Mouse (Mus musculus): ENCODE data around the gene Rev3l. TPM values are rescaled to one million over a fixed set of nuclear protein-coding genes. Genes with fewer than 3 reads are reported as not detected.
"Not testable (repeated sequence)": the region's sequence is repeated elsewhere in the genome, so short reads cannot be mapped to it uniquely, and the experiment has no call there.

Gene Rev3l
- polyA plus RNA-seq, 1 experiment from 2014 or later = 9.9 TPM

- H3K79me2 ChIP-seq (ENCODE audit: inconsistent target) = no peaks in the 10 kb centered on the region
- peaks cover 7% of the 10 kb centered on the region; the same call in 1 of the 2 replicates for H3K36me3 ChIP-seq (ENCODE audit: inconsistent target)
- 53% methylated on average over 9 of the region's 11 CpGs for WGBS (ENCODE audit: missing documents)
- H3K27ac ChIP-seq = no peak overlapping the region
- no peak overlapping the region for H3K4me3 ChIP-seq (ENCODE audit: inconsistent target)
Measured at GRCm38 (mm10) chr10:39893702-39894697, 162.1 kb downstream of the Rev3l start.

- Histone ChIP-seq H3K4me3 (ENCODE audit: inconsistent target) (no peak overlapping the region), H3K27ac (no peak overlapping the region), H3K36me3 (ENCODE audit: inconsistent target) (peaks cover 5% of the 10 kb centered on the region; the same call in 1 of the 2 replicates), H3K79me2 (ENCODE audit: inconsistent target) (no peaks in the 10 kb centered on the region)
- 94% methylated on average over 5 of the region's 5 CpGs for WGBS (ENCODE audit: missing documents)
Measured at GRCm38 (mm10) chr10:39896503-39896902, 164.6 kb downstream of the Rev3l start.

- WGBS (ENCODE audit: missing documents) = 2% methylated on average over 39 of the region's 41 CpGs
- no peaks in the 10 kb centered on the region for H3K36me3 ChIP-seq (ENCODE audit: inconsistent target)
- H3K27ac ChIP-seq = peak within 1 kb of the TSS; percentile 57
Measured at GRCm38 (mm10) chr10:39898874-39899371, 167.0 kb downstream of the Rev3l start, which contains the start of gene Mfsd4b4. Mfsd4b4 (minus strand) TSS chr10:39899238.

GRCm38 (mm10) chr10:39904191-39904590 lies 172.3 kb downstream of the Rev3l start:
- H3K27ac ChIP-seq = no peak overlapping the region
- 94% methylated on average over 3 of the region's 3 CpGs for WGBS (ENCODE audit: missing documents)
- H3K36me3 ChIP-seq (ENCODE audit: inconsistent target) = no peaks in the 10 kb centered on the region
- H3K4me3 ChIP-seq (ENCODE audit: inconsistent target) = no peak overlapping the region
- no peaks in the 10 kb centered on the region for H3K79me2 ChIP-seq (ENCODE audit: inconsistent target)

More at GRCm38 (mm10) chr10:39898874-39899371, 167.0 kb downstream of the Rev3l start, which contains the start of gene Mfsd4b4:
- Histone ChIP-seq H3K4me3 (ENCODE audit: inconsistent target) (peak within 1 kb of the TSS; percentile 49), H3K79me2 (ENCODE audit: inconsistent target) (no peaks in the 10 kb centered on the region)

- Histone ChIP-seq H3K79me2 (ENCODE audit: inconsistent target) (no peaks in the 10 kb centered on the region), H3K27ac (no peak overlapping the region), H3K4me3 (ENCODE audit: inconsistent target) (no peak overlapping the region), H3K36me3 (ENCODE audit: inconsistent target) (no peaks in the 10 kb centered on the region)
- WGBS (ENCODE audit: missing documents) = 96% methylated on average over 10 of the region's 10 CpGs
Measured at GRCm38 (mm10) chr10:39906799-39907658, 175.1 kb downstream of the Rev3l start.

GRCm38 (mm10) chr10:39908768-39909441 lies 177.0 kb downstream of the Rev3l start:
- Histone ChIP-seq H3K36me3 (ENCODE audit: inconsistent target) (no peaks in the 10 kb centered on the region), H3K4me3 (ENCODE audit: inconsistent target) (peak overlapping the region; percentile 10; the same call in 1 of the 2 replicates), H3K27ac (no peak overlapping the region), H3K79me2 (ENCODE audit: inconsistent target) (no peaks in the 10 kb centered on the region)
- WGBS (ENCODE audit: missing documents) = 59% methylated on average over 13 of the region's 13 CpGs

- H3K36me3 ChIP-seq (ENCODE audit: inconsistent target) = no peaks in the 10 kb centered on the region
- H3K79me2 ChIP-seq (ENCODE audit: inconsistent target) = no peaks in the 10 kb centered on the region
- no peak overlapping the region for H3K4me3 ChIP-seq (ENCODE audit: inconsistent target)
- no peak overlapping the region for H3K27ac ChIP-seq
Measured at GRCm38 (mm10) chr10:39912616-39913015, 180.7 kb downstream of the Rev3l start.

GRCm38 (mm10) chr10:39924556-39924955 lies 192.6 kb downstream of the Rev3l start:
- H3K79me2 ChIP-seq (ENCODE audit: inconsistent target); H3K27ac ChIP-seq; H3K36me3 ChIP-seq (ENCODE audit: inconsistent target); H3K4me3 ChIP-seq (ENCODE audit: inconsistent target): not testable (repeated sequence)
- WGBS (ENCODE audit: missing documents) = 81% methylated on average over 8 of the region's 8 CpGs

Other genes starting within 250 kb of the Rev3l start
- gene Traf3ip2, start 119.2 kb upstream of the Rev3l start, polyA plus RNA-seq (2018) = 1.3 to 3.2 TPM (median 3.2 TPM) in 3 replicates
- gene Mfsd4b4, start 167.1 kb downstream of the Rev3l start, polyA plus RNA-seq (2018) = 4.5 to 7.0 TPM (median 6.8 TPM) in 3 replicates
- gene Mfsd4b2, start 194.8 kb downstream of the Rev3l start, polyA plus RNA-seq (2018) = not detected in 3 replicates
- 1.5 to 2.7 TPM (median 2.0 TPM) in 3 replicates for gene Mfsd4b3, start 228.0 kb downstream of the Rev3l start, polyA plus RNA-seq (2018)